Mouse (Mus musculus) large intestine, adult 2 months (tissue): ENCODE data around the gene Susd2. TPM values are rescaled to one million over a fixed set of nuclear protein-coding genes. Genes with fewer than 3 reads are reported as not detected.

Source experiments
- DNase-seq: peaks from one replicate; pipeline ENCODE4 v3.0.0-alpha.2; 2012; ENCODE audit warnings: low read depth, low spot score
- WGBS: fragments of 180-500 bp; shearing (Covaris S2); methylation state at CpG from one replicate; pipeline ENCODE4 v1.1.7; 2018; 5-methylcytosine and 5-hydroxymethylcytosine counted together
- polyA plus RNA-seq: library from polyadenylated mRNA; depleted of rRNA; stranded (reverse); fragments of >200 nt; gene quantifications from 2 replicates; pipeline ENCODE4 v1.2.3, GENCODE M21; 2012

The Susd2 gene
- polyA plus RNA-seq, 1 experiment: 42.9 TPM

GRCm38 (mm10) chr10:75633048-75633447, 10.8 kb downstream of the Susd2 start:
- WGBS: 59% methylated on average over 5 of the region's 5 CpGs
- DNase-seq: no peak

GRCm38 (mm10) chr10:75632633-75633032, 11.2 kb downstream of the Susd2 start:
- 37% methylated on average over 5 of the region's 5 CpGs for WGBS

GRCm38 (mm10) chr10:75627490-75627889, 16.3 kb downstream of the Susd2 start:
- 44% methylated on average over 3 of the region's 3 CpGs for WGBS
- no peak for DNase-seq

More at GRCm38 (mm10) chr10:75632633-75633032, 11.2 kb downstream of the Susd2 start:
- no peak for DNase-seq

GRCm38 (mm10) chr10:75626991-75627390, 16.8 kb downstream of the Susd2 start:
- 30% methylated on average over 3 of the region's 3 CpGs for WGBS
- no peak for DNase-seq

- 29% methylated on average over 6 of the region's 6 CpGs for WGBS
- no peak for DNase-seq
Observed at GRCm38 (mm10) chr10:75625920-75626319, 17.9 kb downstream of the Susd2 start.

GRCm38 (mm10) chr10:75620818-75621217, 23.0 kb downstream of the Susd2 start:
- 40% methylated on average over 3 of the region's 3 CpGs for WGBS
- no peak for DNase-seq

- 79% methylated on average over 4 of the region's 4 CpGs for WGBS
Observed at GRCm38 (mm10) chr10:75616044-75616443, 27.8 kb downstream of the Susd2 start.

GRCm38 (mm10) chr10:75610486-75610885, 33.3 kb downstream of the Susd2 start:
- WGBS: 47% methylated on average over 7 of the region's 7 CpGs

More at GRCm38 (mm10) chr10:75616044-75616443, 27.8 kb downstream of the Susd2 start:
- no peak for DNase-seq

GRCm38 (mm10) chr10:75608975-75609374, 34.8 kb downstream of the Susd2 start:
- 89% methylated on average over 11 of the region's 11 CpGs for WGBS
- no peak for DNase-seq

More at GRCm38 (mm10) chr10:75610486-75610885, 33.3 kb downstream of the Susd2 start:
- no peak for DNase-seq

- DNase-seq: no peak
- 91% methylated on average over 4 of the region's 4 CpGs for WGBS
Observed at GRCm38 (mm10) chr10:75607253-75607652, 36.6 kb downstream of the Susd2 start.

- DNase-seq: no peak
- 37% methylated on average over 11 of the region's 11 CpGs for WGBS
Observed at GRCm38 (mm10) chr10:75605162-75605846, 38.5 kb downstream of the Susd2 start.

- no peak for DNase-seq
- 84% methylated on average over 7 of the region's 7 CpGs for WGBS
Observed at GRCm38 (mm10) chr10:75600189-75600730, 43.5 kb downstream of the Susd2 start.

- WGBS: 18% methylated on average over 8 of the region's 8 CpGs
Observed at GRCm38 (mm10) chr10:75595981-75596380, 47.8 kb downstream of the Susd2 start.

GRCm38 (mm10) chr10:75592585-75592984, 51.2 kb downstream of the Susd2 start:
- 67% methylated on average over 7 of the region's 7 CpGs for WGBS
- DNase-seq: no peak

More at GRCm38 (mm10) chr10:75595981-75596380, 47.8 kb downstream of the Susd2 start:
- DNase-seq: no peak

- 73% methylated on average over 12 of the region's 12 CpGs for WGBS
Observed at GRCm38 (mm10) chr10:75591211-75591894, 52.5 kb downstream of the Susd2 start.

GRCm38 (mm10) chr10:75589651-75590050, 54.2 kb downstream of the Susd2 start:
- 51% methylated on average over 16 of the region's 16 CpGs for WGBS
- DNase-seq: no peak

More at GRCm38 (mm10) chr10:75591211-75591894, 52.5 kb downstream of the Susd2 start:
- no peak for DNase-seq

GRCm38 (mm10) chr10:75589129-75589528, 54.7 kb downstream of the Susd2 start, which contains the start of gene Ggt5:
Gene Ggt5 (plus strand): TSS chr10:75589340.
- no peak for DNase-seq
- WGBS: 24% methylated on average over 5 of the region's 5 CpGs

- WGBS: 36% methylated on average over 5 of the region's 5 CpGs
- DNase-seq: no peak
Observed at GRCm38 (mm10) chr10:75588336-75588735, 55.5 kb downstream of the Susd2 start.

- DNase-seq: no peak
- 72% methylated on average over 4 of the region's 4 CpGs for WGBS
Observed at GRCm38 (mm10) chr10:75587781-75588180, 56.0 kb downstream of the Susd2 start.
